Mouse (Mus musculus): Measurements from ENCODE around the gene Gm13090.

DNA sequence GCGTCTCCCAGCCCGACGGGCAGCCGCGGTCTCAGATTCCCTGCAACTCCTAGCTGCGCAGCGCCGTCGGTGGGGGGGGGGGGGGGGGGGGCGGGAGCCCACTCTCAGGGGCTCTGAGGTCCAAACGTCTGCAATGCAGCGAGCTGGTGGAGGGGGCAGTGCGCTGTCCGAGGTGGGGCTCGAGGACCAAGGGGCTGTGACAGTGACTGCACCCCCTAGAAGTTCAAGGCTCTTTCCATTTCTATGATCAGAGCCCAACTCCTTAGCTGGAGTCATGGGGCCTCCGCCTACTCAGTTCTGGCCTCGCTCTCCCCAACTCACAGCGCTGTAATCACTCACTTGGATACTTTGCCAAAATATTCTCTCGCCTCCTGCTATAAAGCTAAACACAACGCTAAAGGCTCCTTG is 19.5 kb downstream of the Gm13090 start:
- TF ChIP-seq CTCF (IDR thresholded peaks at IDR 0.05; ENCODE audit: low read depth, low read length) (no peak), TAL1 (conservative IDR thresholded peaks at IDR 0.05; ENCODE audit: low read depth, low read length) (no peak), GATA1 (IDR thresholded peaks at IDR 0.05; ENCODE audit: borderline replicate concordance, low read length) (no peak)

Data from G1E (cell line).